Mouse (Mus musculus) liver, postnatal 0 days (tissue): ENCODE data around the gene Slc25a22. TPM values are rescaled to one million over a fixed set of nuclear protein-coding genes. Genes with fewer than 3 reads are reported as not detected.
A peak's percentile ranks its signal among the peaks of the same experiment; 100 is the strongest.

Source experiments
- ATAC-seq: fragments of 200-750 bp; cut with Nextera tagmentation; 2 replicates; pipeline ENCODE4 v1.8.0; 2017; ENCODE audit warnings: mild to moderate bottlenecking, moderate library complexity
- DNase-seq: peaks from one replicate; pipeline ENCODE4 v3.0.0-alpha.2; 2016
- H3K27ac ChIP-seq: fragments of 300-500 bp; sonication (generic); 2 replicates; pipeline ENCODE4 v1.5.1; 2014; ENCODE audit warnings: antibody characterized with exemption, moderate library complexity, mild to moderate bottlenecking, low read depth
- H3K27me3 ChIP-seq: fragments of 300-500 bp; sonication (generic); 2 replicates; pipeline ENCODE4 v1.6.1; 2014; ENCODE audit warnings: low read length, control low read depth, mixed read lengths; ENCODE audit not compliant: insufficient read depth
- H3K36me3 ChIP-seq: fragments of 300-500 bp; sonication (generic); replicated peaks from 2 replicates; pipeline ENCODE4 v1.6.1; 2014; ENCODE audit warnings: mild to moderate bottlenecking, control low read depth, low read length, moderate library complexity, mixed read lengths; ENCODE audit not compliant: insufficient read depth
- H3K4me1 ChIP-seq: fragments of 300-500 bp; sonication (generic); 2 replicates; pipeline ENCODE4 v1.6.1; 2014; ENCODE audit warnings: antibody characterized with exemption, mild to moderate bottlenecking, control low read depth; ENCODE audit not compliant: insufficient read depth
- H3K4me2 ChIP-seq: fragments of 300-500 bp; sonication (generic); 2 replicates; pipeline ENCODE4 v1.6.1; 2014; ENCODE audit warnings: low read depth, mild to moderate bottlenecking, low read length, moderate library complexity, mixed read lengths
- H3K4me3 ChIP-seq: fragments of 300-500 bp; sonication (generic); 2 replicates; pipeline ENCODE4 v1.5.1; 2014; ENCODE audit warnings: low read depth, low read length
- H3K9ac ChIP-seq: fragments of 300-500 bp; sonication (generic); replicated peaks from 2 replicates; pipeline ENCODE4 v1.6.1; 2014; ENCODE audit warnings: mild to moderate bottlenecking, moderate library complexity
- H3K9me3 ChIP-seq: fragments of 300-500 bp; sonication (generic); 2 replicates; pipeline ENCODE4 v1.6.1; 2016; ENCODE audit warnings: mild to moderate bottlenecking, control low read depth, low read length, mixed read lengths
- CTCF ChIP-seq: sonication (generic); IDR thresholded peaks from 2 replicates; pipeline ENCODE4 v1.5.1; 2016; ENCODE audit warnings: antibody characterized with exemption, low read depth
- EP300 ChIP-seq: IDR thresholded peaks from 2 replicates; pipeline ENCODE4 v1.6.1; 2016; ENCODE audit warnings: antibody characterized with exemption, low read depth, mild to moderate bottlenecking
- WGBS: fragments of 180-500 bp; shearing (Covaris S2); extraction: QIAGEN DNeasy Blood & Tissue Kit; methylation state at CpG from one replicate; pipeline ENCODE4 v1.1.7; 2014; ENCODE audit not compliant: insufficient replicate concordance; 5-methylcytosine and 5-hydroxymethylcytosine counted together
- polyA plus RNA-seq: library from polyadenylated mRNA; unstranded; fragments of >200 nt; fragmentation: Nextera tagmentation; extraction: Ambion mirVana; gene quantifications from 2 replicates; pipeline ENCODE4 v1.2.1, GENCODE M21; 2015

Slc25a22 gene
- polyA plus RNA-seq, 1 experiment from 2014 or later: 38.4 TPM

GRCm38 (mm10) chr7:141395348-141395747 lies 42.3 kb downstream of the Slc25a22 start:
- H3K36me3 ChIP-seq: peaks cover 43% of the 10 kb centered on the region
- WGBS: 47% methylated on average over 1 of the region's 1 CpGs
- no peak for ATAC-seq

GRCm38 (mm10) chr7:141394771-141395170 lies 42.9 kb downstream of the Slc25a22 start:
- 22% methylated on average over 6 of the region's 6 CpGs for WGBS
- Histone ChIP-seq H3K27me3 (no peaks in the 10 kb centered on the region), H3K4me3 (no peak overlapping the region), H3K9ac (no peak overlapping the region), H3K27ac (peak overlapping the region; percentile 95), H3K4me2 (peak overlapping the region; percentile 92), H3K36me3 (peaks cover 37% of the 10 kb centered on the region), H3K4me1 (peaks cover 22% of the 10 kb centered on the region), H3K9me3 (no peaks in the 10 kb centered on the region)
- DNase-seq (peak; percentile 92), ATAC-seq (no peak)
- TF ChIP-seq EP300: no peak
- TF ChIP-seq CTCF: peak; percentile 96

More at GRCm38 (mm10) chr7:141395348-141395747, 42.3 kb downstream of the Slc25a22 start:
- Histone ChIP-seq H3K27me3 (no peaks in the 10 kb centered on the region), H3K9ac (no peak overlapping the region), H3K4me1 (peaks cover 17% of the 10 kb centered on the region), H3K4me2 (no peak overlapping the region), H3K4me3 (no peak overlapping the region), H3K27ac (no peak overlapping the region), H3K9me3 (no peaks in the 10 kb centered on the region)
- TF ChIP-seq EP300 (no peak), CTCF (no peak)
- no peak for DNase-seq

GRCm38 (mm10) chr7:141394158-141394557 lies 43.5 kb downstream of the Slc25a22 start:
- no peaks in the 10 kb centered on the region for H3K9me3 ChIP-seq
- peaks cover 31% of the 10 kb centered on the region for H3K36me3 ChIP-seq
- H3K27me3 ChIP-seq: no peaks in the 10 kb centered on the region
- peaks cover 26% of the 10 kb centered on the region for H3K4me1 ChIP-seq
- 32% methylated on average over 7 of the region's 7 CpGs for WGBS
- ATAC-seq (peak; percentile 35), DNase-seq (peak; percentile 70)
- no peak for TF ChIP-seq CTCF
- TF ChIP-seq EP300: peak; percentile 77
- peak overlapping the region; percentile 66; the same call in 1 of the 2 replicates for H3K4me3 ChIP-seq
- H3K9ac ChIP-seq: 0 out of 2 replicates have a peak overlapping the region, but pooled peaks have one; percentile 31
- H3K4me2 ChIP-seq: peak overlapping the region; percentile 92
- peak overlapping the region; percentile 95 for H3K27ac ChIP-seq

GRCm38 (mm10) chr7:141392552-141393222 lies 45.0 kb downstream of the Slc25a22 start:
- Histone ChIP-seq H3K4me2 (peak overlapping the region; percentile 92), H3K27ac (peak overlapping the region; percentile 95), H3K9ac (peak overlapping the region; percentile 75), H3K36me3 (peaks cover 16% of the 10 kb centered on the region), H3K27me3 (no peaks in the 10 kb centered on the region), H3K4me3 (peak overlapping the region; percentile 66), H3K9me3 (no peaks in the 10 kb centered on the region), H3K4me1 (peaks cover 36% of the 10 kb centered on the region)
- peak; percentile 92 for TF ChIP-seq EP300
- no peak for TF ChIP-seq CTCF
- ATAC-seq (peak; percentile 44), DNase-seq (no peak)
- 18% methylated on average over 9 of the region's 9 CpGs for WGBS

GRCm38 (mm10) chr7:141391625-141392551 lies 45.8 kb downstream of the Slc25a22 start, which contains the start of gene Taldo1:
TSS of gene Taldo1 (plus strand) at chr7:141392199.
- Histone ChIP-seq H3K4me3 (peak within 1 kb of the TSS; percentile 66), H3K9ac (peak within 1 kb of the TSS; percentile 75), H3K9me3 (no peaks in the 10 kb centered on the region), H3K27ac (peak within 1 kb of the TSS; percentile 95), H3K4me2 (peak within 1 kb of the TSS; percentile 92), H3K4me1 (peaks cover 36% of the 10 kb centered on the region), H3K36me3 (peaks cover 15% of the 10 kb centered on the region), H3K27me3 (no peaks in the 10 kb centered on the region)
- TF ChIP-seq CTCF (no peak), EP300 (no peak)
- ATAC-seq: peak; percentile 89
- under 1% methylated on average over 57 of the region's 57 CpGs for WGBS
- DNase-seq: peak; percentile 98
